Mouse (Mus musculus): Measurements from ENCODE around the gene Arhgap24.
A peak's percentile ranks its signal among the peaks of the same experiment; 100 is the strongest.

Arhgap24 gene

DNA sequence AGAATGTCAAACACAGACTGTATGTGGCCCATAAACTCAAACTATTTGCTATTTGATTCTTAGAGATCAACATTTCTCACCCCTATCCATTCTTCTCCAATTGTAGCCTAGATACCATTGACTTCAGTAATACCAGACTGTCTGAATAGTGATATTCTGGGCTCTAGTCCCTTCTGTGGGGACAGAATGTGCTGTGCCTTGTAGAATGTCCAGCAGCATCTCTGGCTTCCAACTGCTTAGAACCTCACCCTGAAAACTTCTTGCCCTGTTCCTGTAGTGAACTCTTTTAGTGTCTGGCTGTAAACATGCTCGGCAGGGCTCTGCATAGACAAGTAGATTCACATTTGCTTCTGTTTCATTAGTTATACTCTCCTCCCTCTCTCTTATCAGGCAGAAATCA lies 110.2 kb downstream of the Arhgap24 start:
- DNase-seq, result no peak

DNA sequence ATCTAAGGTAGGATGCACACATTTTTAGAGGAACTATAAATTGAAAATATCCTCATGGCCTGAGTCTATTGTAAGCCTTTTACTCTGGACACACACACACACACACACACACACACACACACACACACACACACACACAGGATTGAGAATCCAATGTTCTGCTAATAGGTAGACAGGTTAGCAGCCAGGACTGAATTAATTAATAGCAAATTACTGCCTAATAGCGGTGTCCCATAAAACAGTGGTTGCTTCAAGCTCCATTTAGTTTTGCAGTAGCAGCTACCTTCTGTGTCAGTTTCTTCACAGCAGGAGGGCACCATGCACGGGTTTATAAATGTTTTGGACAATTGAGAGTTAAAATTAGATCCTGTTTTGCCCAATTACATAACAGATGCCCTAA lies 111.9 kb downstream of the Arhgap24 start:
- DNase-seq, result no peak

DNA sequence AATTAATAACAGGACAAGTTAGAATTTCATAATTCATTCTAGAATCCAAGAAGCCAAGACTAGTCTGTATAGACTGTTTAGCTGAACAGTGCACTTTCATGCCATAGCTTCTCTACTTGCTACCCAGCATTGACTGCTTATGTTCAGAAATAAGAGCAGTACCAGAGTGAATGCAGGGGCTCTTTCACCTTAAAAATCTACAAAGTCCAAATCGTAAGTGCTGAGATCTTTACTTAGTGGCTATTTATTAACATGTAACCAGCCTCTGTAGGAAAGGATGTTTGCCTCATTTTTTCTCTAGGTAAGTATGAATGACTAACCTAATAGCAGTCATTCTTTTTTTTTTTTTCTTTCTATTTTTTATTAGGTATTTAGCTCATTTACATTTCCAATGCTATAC lies 117.9 kb downstream of the Arhgap24 start:
- DNase-seq, result no peak

DNA sequence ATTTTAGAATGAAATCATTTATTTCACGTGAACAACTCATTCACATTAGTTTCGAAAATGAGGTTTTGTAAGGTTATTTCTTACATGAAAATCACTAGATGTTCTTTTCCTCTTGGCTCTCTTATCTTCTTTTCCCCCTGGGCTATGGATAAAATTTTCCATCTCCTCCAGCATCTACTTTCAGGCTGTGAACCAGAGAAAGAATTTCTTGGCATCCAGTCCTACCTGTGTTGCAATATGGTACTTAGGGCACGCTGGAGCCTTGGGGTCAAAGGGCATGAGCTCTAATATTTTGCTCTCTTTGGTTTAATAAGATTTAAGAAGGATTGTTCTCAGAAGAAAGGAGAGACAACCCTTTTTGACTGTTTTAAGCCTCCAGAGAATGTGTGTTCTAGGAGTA lies 132.4 kb downstream of the Arhgap24 start:
- peak; percentile 33 for DNase-seq

DNA sequence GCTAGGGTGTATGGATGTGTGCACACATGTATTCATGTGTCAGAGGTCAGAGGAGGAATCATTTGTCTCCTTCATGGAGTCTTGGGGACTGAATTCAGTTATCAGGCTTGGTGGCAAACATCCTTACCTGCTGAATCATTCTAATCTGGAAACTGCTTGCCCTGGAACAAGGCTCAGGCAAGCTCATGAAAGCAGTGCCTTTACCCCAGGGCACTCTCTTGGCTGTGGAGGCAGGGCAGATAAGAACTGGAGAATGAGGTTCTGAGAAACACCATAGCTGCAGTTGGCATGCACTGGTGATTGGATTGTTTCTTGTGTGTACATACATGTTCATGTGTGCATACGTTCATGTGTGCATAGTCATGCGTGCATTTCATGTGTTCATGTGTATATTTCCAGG lies 132.9 kb downstream of the Arhgap24 start:
- no peak for DNase-seq

DNA sequence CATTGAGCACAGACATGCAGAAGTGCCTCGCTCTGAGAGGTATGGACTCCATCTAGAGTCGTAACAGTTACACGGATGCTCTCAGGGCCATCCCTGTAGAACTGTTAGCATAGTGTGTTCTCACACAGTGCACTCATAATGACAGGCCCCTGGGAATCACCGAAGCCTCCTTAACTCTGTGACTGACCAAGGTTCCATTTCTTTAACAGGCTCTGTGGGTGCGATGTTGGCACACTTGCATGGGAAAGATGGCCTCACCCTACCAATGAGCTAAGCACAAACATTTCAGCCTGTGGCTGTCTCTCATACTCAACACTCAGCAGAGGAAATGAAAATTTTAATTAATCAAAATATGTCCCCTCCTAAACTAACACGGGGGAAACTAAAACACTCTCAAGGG lies 134.1 kb downstream of the Arhgap24 start:
- no peak for DNase-seq

DNA sequence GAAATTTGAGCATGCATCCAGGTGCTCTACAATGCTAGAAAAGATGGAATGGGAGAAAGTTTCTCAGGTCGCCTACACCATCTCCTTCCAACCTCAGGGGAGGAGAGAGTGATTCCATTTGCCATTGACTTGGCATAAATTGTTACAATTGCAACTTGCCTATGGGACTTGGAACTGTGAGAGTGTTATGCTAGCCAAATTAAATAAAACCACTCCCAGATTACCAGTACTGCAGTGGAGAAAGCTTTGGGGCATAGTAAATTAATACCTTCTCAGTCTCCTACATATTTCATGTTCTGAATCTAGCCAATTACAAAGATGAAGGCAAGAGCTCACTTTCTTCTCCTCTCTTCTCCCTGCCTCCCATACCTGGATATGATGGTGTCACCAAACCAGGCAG lies 139.8 kb downstream of the Arhgap24 start:
- no peak for DNase-seq

DNA sequence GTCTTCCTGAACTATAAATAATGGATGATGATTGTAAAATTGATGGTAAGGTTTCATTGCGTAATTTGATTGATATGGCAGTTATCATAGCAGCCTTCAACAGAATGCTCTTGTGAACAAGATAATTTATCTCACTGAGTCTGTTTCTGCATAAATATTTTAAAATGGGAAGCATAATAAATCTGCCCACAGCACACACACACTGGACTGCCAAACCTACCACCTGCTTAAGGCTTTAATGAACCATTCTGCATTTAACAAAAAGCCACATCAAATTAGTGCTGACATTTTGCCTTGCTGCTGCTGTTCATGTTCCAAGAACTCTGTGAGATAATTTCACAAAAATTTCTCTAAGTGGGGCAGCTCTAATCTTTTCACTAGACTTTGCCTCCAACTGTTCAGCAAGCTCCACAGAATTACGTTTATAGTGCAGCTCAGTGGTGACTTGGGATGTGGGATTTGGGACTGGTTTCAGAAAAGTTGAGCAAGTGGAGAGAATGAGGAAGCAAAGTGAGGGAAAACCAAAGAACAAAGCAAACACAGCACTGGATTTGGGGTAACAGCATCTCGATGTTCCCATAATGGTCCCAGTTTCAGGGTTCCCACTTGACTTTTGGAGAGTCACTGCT lies 142.7 kb downstream of the Arhgap24 start:
- DNase-seq, result no peak

DNA sequence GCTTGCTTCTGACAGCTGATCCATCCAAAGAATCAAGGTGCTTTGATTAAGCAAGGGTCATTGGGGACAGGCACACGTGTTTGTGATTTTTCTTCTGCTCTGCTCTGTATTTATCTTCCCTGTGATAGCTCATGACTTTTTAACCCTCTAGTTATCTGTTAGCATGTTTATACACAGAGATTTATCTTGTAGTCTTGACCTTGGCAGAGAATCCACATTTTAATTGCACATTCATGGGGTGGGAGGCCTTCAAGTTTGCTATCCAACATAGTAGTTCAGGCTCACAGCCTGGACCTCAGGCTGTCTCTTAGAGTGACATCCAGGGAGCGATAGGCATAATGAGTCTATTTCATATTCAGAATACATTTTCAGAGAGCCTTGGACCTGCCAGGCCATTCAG lies 145.5 kb downstream of the Arhgap24 start:
- no peak for DNase-seq

DNA sequence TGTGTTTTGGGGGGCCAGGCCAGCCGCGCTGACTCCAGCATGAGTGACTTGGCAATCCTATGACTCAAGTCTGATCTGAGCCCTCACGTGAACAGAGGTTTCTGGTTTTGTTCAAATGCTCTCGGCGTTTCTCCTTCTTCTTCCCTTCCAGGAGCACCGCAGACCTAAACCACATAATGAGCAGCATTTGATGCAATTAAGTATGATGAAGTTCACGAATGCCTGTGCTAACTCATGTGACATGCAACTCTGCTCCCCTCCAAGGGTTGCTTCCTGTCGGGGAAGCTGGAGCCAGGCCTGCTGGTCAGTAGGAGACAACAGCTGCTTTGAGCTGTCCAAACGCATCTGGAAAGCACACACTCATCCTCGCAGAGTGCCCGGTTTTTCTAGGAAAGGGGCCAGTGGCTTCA lies 148.2 kb downstream of the Arhgap24 start:
- no peak for DNase-seq

DNA sequence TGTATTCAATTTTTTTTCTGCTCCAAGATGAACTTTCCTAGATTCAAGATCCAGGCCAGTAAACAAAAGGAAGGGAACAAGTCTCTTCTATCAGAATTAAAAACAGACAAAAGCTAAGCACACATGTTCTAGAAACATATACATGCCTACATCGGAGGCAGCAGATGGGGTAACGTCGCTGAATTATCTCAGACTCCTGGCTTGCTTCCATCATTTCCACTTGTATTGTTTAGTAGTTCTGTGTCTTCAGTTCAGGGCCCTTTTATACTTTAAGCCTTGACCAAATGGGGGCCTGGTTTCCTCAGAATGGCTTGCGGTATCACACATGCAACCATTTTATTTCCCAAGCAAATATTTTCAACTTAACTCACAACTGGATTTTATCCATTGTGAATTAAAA lies 154.4 kb downstream of the Arhgap24 start:
- DNase-seq, result no peak

DNA sequence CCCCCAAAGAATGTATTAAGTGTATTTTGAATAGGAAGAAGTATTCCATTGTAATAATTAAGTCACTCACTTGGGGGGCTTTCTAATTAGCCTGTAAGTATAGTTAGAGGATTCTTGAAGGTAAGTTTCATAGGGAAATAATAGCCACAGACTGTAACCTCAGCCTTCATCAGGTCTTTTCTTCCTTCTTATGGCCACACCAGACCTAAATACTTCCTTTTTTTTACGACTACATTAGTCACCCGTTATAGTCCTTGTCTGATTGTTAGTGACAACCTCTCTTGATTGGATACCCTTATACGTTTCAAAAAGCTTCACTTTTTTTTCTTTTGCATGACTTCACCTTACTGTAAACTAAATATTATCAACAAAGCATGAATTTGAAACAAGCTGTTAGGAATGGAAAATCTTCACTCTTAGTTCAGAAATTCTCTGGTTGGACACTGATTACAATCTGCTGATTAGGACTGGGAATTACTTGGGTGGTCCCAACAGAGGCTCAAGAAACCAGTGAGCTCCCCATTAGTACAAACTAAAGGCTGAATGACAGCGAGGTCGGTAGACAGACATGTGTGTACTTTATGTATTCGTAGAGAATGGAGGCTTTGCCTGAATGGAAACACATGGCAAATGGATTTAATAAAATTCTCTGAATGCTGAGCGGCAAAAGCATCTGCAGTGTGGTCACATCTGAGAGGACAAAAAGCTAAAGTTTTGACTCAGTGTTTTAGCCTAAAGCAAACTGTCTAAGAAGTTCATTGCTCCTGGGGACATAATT lies 158.8 kb downstream of the Arhgap24 start:
- DNase-seq, result no peak

DNA sequence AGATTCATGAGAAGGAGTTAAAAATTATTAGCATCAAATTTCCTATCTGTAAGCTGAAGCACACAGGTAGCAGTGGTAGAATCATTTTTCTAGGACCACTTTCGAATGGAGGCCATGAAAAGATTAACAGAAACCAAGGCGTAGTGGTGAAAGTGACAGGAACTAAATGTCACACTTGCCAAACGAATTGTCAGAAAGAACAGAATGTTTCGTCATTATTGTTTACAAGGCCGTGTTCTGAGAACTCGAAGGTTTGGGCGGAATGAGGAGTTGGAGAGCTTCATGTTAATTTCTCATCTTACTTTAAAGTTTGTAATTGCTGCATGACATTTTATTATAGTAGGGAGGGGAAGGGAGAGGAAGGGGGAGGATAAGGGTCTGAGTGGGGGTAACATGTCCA lies 162.2 kb downstream of the Arhgap24 start:
- no peak for DNase-seq

DNA sequence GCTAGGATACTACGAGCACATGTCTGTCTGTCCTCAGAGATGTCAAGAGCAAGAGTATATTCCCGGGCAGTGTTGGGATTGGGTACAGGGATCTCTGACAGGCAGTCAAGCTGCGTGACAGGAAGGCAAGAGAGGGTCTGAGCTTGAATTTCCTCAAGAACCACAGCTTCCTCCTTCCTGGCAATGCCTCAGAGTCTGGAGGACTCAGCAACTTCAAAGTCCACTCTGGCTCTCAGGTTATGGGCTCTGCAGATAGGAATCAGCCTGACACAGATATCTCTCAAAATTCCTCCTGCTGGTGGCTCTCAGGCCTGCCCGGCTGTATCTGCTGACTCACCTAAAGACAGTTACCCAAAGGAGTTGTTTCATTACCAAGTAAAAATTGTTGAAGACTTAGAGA lies 162.6 kb downstream of the Arhgap24 start:
- peak; percentile 13 for DNase-seq

DNA sequence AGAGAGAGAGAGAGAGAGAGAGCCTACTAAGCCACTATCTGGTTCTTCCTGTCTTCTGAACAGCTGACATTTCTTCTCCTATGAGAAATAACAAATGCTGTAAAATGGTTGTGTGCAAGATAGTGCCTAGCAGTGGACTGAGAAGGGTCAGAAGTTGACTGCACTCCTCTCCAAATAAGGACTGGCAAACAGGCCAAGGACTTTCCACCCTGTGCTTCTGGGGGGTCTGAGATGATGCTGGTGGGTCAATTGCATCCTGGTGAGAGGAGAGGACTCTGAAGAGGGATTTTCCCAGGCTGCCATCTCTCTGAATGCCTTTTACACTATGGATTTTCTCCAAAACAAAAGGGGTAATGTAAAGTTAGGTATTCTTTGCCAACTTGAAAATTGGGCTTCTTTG lies 177.9 kb downstream of the Arhgap24 start:
- no peak for DNase-seq

DNA sequence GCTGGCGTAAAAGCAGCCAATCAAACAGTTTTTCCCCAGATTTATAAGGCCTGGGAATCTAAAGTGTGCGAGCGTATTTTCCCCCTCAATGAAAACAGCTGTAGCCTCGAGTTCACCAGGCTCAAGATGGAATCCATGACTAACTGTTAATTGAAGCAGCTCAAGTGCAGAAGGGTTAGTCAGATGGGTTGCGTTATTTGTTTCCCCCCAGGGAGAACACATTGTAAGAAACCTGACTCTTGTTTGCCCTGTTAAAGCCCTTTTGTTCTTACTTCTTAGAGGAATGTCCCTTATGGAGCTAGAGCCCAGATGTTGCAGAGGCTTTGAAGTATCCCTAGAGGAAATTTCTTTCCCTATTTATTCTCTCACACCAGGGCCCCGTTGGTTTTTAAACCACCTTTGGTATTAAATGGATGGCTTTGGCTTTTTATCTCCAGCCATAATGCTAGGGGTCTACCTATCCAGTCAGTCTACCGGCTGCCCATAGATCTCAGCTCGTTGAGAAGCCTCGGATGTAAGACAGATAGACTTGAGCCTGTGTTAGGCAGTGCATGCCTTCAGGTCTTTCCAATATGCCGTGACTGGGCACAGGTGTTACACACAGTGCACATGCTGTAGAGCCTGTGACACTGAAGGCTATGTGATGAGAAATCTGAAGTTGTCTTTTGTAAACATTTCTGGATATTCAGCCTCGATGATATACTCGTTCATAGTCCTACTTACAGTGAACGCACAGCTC lies 184.0 kb downstream of the Arhgap24 start:
- no peak for DNase-seq

DNA sequence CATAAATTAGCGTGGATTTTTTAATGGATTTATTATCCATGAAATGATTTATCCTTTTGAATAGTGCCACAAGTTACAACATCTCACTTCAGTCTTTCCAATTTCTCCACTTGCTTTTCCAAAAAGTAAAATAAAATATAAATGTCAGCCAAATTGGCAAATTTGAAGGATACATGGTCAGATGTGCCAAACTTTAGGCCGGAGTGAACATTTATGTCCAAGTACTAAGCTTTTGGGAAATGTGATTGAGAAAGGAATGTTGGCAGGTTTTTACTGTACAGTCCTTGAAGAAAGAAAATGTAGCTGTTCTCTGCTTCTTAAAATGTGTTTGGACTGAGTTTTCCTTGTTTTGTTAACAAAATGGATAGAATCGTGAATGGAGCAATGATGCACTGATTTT lies 185.7 kb downstream of the Arhgap24 start:
- no peak for DNase-seq

DNA sequence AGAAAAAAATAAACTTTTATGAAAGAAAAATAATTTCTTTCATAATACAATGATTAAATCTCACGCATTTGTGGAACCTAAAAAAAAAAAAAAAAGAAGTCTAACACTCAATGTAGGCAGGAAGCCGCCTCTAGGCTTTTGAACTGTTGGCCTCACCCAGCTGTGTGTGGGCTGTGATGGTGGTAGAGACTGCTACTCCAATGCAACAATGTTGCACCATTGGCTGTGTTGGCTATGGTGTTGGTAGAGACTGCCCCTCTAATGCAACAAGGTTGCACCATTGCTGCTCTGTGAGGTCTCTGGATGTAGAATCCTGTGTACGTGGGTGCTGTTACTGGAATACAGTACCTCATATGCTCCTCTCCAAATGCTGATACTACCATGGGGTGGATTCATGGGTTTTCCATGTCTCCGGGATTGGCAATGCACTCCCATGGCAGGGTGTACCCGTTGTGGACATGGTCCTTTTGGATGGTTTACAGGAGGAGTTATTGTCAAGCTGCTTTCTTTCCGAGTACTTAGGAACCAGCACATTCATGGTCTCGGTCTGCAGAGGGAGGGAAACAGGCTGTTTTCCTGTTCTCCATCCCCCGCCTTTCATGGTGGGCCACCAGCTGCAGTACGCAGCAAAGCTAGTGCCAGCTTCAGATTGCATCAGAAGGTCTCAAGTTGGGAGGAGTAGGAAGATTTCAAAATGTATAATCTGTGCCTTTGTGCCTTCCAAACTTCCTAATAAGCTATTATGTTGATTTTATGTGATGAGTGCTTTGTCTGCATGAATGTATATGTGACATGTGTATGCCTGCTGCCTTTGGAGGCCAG lies 186.8 kb downstream of the Arhgap24 start:
- DNase-seq, result no peak

DNA sequence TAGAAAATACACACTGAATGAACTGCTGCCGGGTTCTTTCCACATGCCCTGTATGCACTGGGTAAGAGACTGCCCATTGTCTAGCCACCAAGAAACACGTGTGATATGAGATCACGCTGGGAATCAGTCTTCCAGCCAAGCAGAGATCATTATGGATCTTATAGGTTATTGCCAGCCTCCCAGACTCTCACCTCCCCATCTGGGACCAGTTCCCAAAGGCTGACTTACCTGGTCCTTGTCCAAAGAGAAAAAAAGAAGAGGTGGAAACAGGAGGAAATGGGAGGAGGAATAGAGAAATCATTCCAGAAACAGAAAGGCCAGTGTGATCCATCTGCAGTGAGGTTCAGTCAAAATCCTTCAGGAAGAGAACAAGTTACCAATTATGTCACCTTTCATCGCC lies 189.0 kb downstream of the Arhgap24 start:
- no peak for DNase-seq

DNA sequence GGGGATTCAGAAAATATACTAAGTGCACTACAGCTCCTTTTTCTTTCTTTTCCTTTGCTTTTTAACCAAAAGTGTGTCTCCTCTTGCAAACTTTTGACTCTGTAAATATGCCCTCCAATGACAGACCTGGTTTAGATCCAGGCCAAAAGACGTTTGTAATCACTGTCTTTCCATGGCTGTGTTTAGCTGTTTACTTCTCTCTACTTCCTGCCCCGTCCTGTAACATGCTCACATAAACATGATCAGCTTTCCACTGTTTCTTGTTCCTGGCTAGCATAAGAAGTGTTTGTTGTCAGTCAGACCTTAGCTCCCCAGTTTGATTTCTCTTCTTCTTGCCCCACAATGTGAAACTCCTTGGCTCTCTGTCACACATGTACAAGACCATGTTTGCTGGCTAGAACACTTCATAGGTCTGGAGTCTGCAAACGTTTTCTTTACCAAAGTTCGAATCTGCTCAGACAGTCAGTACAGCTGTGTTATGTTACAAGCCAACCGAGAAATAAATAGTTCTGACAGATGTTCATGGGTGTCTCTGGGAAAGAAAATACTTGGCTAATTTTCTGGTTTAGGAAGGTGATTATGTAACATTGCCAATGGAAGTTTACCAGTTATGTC lies 189.6 kb downstream of the Arhgap24 start:
- DNase-seq, result no peak

DNA sequence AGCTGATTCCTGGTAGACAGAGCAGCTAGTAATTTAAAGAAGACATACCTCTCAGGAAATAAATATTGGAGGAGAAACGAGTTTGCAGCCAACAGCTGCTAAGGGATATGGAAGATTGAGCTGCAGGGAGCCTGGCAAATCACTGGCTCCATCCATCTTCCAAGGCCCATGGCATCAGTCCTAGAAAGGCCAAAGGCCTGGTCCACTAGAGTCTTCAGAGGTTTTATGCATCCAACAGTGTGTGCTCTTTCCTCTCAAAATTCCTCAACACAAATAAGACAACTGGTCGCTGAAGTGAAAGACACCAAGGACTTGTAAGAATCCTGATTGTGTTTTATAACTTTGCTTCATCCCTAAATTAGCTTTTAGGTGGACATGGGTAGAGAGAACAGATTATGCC lies 194.1 kb downstream of the Arhgap24 start:
- DNase-seq, result no peak

DNA sequence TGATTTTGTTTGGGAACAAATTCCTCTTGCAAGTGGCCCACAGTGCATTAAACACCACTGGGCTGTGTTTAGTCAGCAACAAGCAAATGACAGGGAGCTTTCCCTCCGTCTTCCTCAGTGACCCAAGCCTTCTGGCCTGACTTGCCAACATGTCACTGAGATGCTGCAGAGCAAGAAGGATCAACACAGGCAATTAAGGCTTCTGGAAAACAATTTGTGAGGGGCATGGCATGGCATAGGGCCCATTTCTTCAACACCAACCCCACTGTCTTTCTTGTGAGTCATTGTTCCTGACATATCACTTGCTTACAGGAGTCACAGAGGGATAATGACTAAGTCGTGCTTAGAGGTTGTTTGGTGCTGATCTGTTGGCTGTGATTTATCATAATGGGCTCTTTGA lies 196.0 kb downstream of the Arhgap24 start:
- DNase-seq, result no peak

DNA sequence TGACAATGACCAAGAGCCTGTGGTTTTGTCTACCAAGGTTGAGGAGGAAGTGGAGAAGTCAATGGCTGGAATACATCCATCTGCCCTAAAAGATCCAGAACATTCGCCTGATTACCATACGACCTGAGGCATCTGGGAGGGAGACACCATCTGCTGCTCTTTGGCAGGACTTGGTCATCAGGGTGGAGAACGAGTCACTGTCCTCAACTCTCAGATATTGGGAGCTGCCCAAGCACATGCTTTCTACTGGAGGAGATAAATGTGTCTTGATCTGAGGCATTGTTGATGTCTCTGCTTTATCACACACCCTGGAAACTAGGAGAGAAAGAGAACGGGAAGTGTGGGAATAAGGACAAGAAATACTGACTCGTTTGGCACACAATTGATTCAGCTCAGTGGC lies 206.5 kb downstream of the Arhgap24 start:
- no peak for DNase-seq
